Mouse (Mus musculus) cerebellum, adult 2 months (tissue): ENCODE results near the gene Syne2. TPM values are rescaled to one million over a fixed set of nuclear protein-coding genes. Genes with fewer than 3 reads are reported as not detected.

Experiments
- DNase-seq, 2 experiments: peaks; one replicate each; pipeline ENCODE4 v3.0.0; 2021
- H3K27ac ChIP-seq: fragments of 200-500 bp; 2 replicates; pipeline ENCODE4 v1.5.1; 2012; ENCODE audit warnings: low read length, control low read depth, inconsistent platforms; ENCODE audit not compliant: insufficient read depth
- H3K27me3 ChIP-seq: fragments of 200-500 bp; 2 replicates; pipeline ENCODE4 v1.6.1; 2012; ENCODE audit warnings: inconsistent platforms, mild to moderate bottlenecking, low read length, moderate library complexity; ENCODE audit not compliant: control insufficient read depth, insufficient read depth
- H3K4me1 ChIP-seq: fragments of 200-500 bp; 2 replicates; pipeline ENCODE4 v1.6.1; 2011; ENCODE audit warnings: low read length; ENCODE audit not compliant: control insufficient read depth, insufficient read depth
- H3K4me3 ChIP-seq: fragments of 200-500 bp; replicated peaks from 2 replicates; pipeline ENCODE3; 2011; ENCODE audit warnings: mild to moderate bottlenecking, low read depth, low read length, control low read depth; ENCODE audit not compliant: insufficient read depth
- CTCF ChIP-seq: fragments of 200-500 bp; IDR thresholded peaks from 2 replicates; pipeline ENCODE4 v1.5.1; 2011; ENCODE audit warnings: low read depth, mild to moderate bottlenecking, control low read depth, low read length, moderate library complexity, borderline replicate concordance; ENCODE audit not compliant: insufficient read depth
- POLR2A ChIP-seq: fragments of 200-500 bp; IDR thresholded peaks from 2 replicates; pipeline ENCODE4 v1.6.1; 2011; ENCODE audit warnings: low read length, control low read depth, borderline replicate concordance; ENCODE audit not compliant: insufficient read depth
- WGBS: fragments of 180-500 bp; shearing (Covaris S2); methylation state at CpG from one replicate; pipeline ENCODE4 v1.1.7; 2018; 5-methylcytosine and 5-hydroxymethylcytosine counted together
- polyA plus RNA-seq: library from polyadenylated mRNA; depleted of rRNA; stranded (reverse); fragments of >200 nt; gene quantifications from 2 replicates; pipeline ENCODE4 v1.2.3, GENCODE M21; 2012

Gene Syne2
- polyA plus RNA-seq, 1 experiment, result 39.3 TPM

DNA sequence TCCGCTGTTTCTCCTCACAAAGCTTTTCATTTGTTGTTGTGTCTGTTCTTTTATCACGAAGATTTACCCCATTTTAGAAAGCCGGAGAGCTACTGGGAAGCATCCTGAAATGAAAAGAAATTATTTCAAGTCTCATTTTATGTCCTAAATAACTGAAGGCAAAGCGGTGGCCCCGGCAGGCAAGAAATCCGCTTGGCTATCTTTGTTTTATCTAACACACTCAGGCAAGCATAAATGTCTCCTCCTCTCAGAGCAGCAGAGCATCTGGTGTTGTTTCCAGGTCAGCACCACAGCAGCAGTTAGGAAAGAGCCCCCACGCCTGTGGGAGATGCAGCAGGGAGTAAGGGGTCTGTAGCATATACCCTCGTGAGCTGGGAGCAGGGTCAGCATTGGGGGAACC, 230.7 kb downstream of the Syne2 start:
- Histone ChIP-seq H3K27me3 (no peaks in the 10 kb centered on the region), H3K4me1 (no peaks in the 10 kb centered on the region), H3K4me3 (no peak overlapping the region), H3K27ac (no peak overlapping the region)
- TF ChIP-seq CTCF, result no peak
- TF ChIP-seq POLR2A, result no peak
- 61% methylated on average over 8 of the region's 8 CpGs for WGBS
- DNase-seq, result no peak

DNA sequence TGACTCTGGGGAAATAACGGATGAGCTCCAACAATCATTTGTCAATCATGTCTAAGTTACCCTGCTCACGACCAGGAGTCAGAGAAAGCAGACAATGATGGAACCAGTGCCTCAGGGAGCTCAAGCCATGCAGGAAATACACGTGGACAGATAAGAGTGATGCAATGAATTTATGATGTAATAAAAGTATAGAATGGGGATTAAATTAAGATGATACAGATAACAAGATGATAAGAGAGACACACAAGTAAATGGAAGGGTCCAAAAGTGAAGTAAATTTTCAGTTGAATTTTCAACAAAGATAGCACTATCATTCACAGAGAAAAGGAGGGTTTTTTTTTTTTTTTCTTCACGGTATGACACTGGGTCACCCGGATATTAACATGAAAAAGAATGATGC, 231.4 kb downstream of the Syne2 start:
- Histone ChIP-seq H3K4me3 (no peak overlapping the region), H3K4me1 (no peaks in the 10 kb centered on the region), H3K27ac (no peak overlapping the region), H3K27me3 (no peaks in the 10 kb centered on the region)
- TF ChIP-seq CTCF, result no peak
- TF ChIP-seq POLR2A, result no peak
- 71% methylated on average over 5 of the region's 5 CpGs for WGBS
- DNase-seq, result no peak

DNA sequence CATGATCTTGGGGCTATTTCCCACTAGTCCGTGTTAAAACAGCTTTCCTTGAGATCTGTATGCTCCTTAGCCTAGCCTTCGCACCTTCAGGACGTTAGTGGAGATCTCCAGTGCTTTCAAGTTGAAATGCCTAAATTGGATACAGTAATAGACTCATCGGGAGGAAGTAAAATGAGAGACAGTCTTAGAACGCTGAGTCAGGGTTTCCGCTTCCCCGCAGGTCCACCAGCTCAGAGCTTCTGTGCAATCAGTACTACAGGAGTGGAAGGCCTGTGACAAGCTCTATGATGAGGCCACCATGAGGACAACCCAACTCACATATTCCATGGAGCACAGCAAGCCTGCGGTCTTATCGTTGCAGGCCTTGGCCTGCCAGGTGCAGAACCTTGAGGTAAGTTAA, 233.9 kb downstream of the Syne2 start:
- H3K27ac ChIP-seq, result no peak overlapping the region
- H3K4me3 ChIP-seq, result no peak overlapping the region
- no peaks in the 10 kb centered on the region for H3K27me3 ChIP-seq
- TF ChIP-seq CTCF, result no peak
- TF ChIP-seq POLR2A, result no peak
- H3K4me1 ChIP-seq, result no peaks in the 10 kb centered on the region
- no peak for DNase-seq
- 94% methylated on average over 9 of the region's 9 CpGs for WGBS

DNA sequence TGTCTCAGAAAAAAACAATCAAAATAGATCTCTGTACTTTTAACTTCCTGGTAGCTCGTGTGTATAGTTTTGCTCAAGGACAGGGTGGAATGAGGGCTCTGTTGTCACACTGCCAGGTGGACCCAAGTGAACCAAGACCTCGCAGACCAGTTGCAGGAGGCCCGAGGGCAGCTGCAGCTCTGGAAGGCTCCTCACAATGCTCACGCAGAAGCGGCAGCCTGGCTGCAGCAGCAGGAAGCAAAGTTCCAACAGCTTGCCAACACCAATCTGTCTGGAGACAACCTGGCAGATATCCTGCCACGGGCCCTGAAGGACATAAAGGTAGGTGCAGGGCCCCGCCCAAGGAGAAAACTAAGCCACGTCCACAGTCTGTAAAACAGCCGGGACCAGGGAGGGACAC, 236.7 kb downstream of the Syne2 start:
- Histone ChIP-seq H3K27me3 (no peaks in the 10 kb centered on the region), H3K4me3 (no peak overlapping the region), H3K4me1 (no peaks in the 10 kb centered on the region), H3K27ac (no peak overlapping the region)
- DNase-seq, result no peak
- 55% methylated on average over 9 of the region's 9 CpGs for WGBS
- TF ChIP-seq POLR2A, result no peak
- TF ChIP-seq CTCF, result no peak

DNA sequence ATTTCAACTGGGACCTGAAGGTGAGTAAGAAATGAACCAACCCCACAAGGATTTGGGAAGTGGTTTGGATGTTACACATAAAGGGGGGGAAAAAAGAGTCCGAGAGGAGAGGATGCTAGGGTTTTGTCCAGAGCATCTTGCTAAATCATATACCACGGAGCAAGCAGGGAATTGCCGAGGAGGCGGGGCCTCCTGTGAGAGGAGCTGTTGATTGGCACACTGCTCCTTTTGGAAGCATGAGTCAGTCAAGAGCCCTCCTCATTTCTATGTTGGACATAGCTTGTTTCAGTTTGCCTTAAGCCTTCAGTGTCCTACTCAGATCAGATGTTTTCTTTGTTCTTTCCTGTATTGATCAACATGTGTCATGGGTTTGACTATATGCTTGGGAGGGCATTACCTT, 245.1 kb downstream of the Syne2 start:
- no peaks in the 10 kb centered on the region for H3K27me3 ChIP-seq
- WGBS, result 92% methylated on average over 4 of the region's 4 CpGs
- H3K4me1 ChIP-seq, result no peaks in the 10 kb centered on the region
- H3K27ac ChIP-seq, result no peak overlapping the region
- no peak for DNase-seq
- no peak overlapping the region for H3K4me3 ChIP-seq
- TF ChIP-seq POLR2A (no peak), CTCF (no peak)

DNA sequence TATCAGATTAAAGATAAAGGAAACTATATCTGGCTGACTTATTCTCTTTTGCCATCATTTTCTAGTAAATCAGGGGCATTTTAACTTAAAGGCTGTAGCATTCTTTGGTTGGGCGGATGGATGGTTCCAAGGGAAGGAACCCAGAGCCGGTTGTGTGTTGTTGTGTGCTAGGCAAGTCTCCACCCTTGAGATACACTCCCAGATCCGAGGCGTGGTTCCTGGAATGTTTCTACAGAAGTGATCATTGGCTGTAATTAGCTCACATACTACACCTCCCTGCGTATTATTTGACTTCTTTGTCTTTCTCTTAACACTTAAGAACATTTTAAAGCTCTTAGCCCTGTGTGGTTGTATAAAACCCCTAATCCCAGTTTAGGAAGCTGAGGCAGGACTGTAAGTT, 252.5 kb downstream of the Syne2 start:
- no peak overlapping the region for H3K27ac ChIP-seq
- no peaks in the 10 kb centered on the region for H3K4me1 ChIP-seq
- no peak overlapping the region for H3K4me3 ChIP-seq
- no peaks in the 10 kb centered on the region for H3K27me3 ChIP-seq
- no peak for DNase-seq
- WGBS, result 96% methylated on average over 5 of the region's 5 CpGs
- TF ChIP-seq CTCF (no peak), POLR2A (no peak)

DNA sequence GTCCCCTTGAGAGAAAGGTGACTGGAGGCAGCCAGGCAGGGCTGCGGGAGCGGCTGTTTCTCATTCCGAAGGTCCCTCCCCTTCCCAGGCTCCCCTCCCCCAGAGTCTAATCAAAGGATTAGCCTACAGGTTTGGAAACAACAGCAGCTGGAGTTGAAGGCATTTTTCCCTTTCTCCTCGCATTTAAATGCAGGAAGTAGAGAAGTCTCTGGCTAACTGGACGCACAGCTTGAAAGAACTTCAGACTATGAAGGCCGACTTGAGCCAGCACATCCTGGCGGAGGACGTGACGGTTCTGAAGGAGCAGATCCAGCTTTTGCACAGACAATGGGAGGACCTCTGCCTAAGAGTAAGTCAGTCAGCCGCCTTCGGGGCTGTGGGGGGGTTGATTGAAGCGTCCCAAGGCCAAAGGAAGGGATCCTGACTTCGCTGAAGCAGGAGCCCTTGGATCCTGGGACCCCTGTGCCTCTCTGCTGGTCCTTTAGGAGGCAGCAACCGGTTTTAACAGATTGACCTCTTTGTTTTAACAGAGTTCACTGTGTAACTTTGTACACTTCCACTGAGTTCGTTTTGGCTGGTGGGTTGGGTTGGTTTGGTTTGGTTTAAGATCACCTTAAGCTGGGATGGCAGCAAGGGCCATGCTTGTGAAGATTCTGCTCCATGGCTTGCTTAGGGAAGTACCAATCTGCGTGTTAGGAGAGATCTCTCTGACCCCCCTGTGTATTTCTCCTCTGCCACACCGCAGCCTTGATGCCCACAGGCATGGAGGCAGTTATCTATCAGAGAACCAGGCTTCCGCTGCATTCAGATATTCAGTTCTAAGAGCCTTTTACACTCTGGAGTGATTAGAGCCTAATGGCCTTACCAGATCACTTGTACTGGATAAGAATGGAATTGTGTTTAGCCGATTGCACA, 254.3 kb downstream of the Syne2 start:
- no peak overlapping the region for H3K27ac ChIP-seq
- no peaks in the 10 kb centered on the region for H3K27me3 ChIP-seq
- H3K4me3 ChIP-seq, result no peak overlapping the region
- TF ChIP-seq POLR2A, result no peak
- no peak for TF ChIP-seq CTCF
- DNase-seq, result no peak
- H3K4me1 ChIP-seq, result no peaks in the 10 kb centered on the region
- 61% methylated on average over 19 of the region's 19 CpGs for WGBS
